Mouse (Mus musculus): ENCODE results near the gene Sart3.
"Not testable (repeated sequence)": the region's sequence is repeated elsewhere in the genome, so short reads cannot be mapped to it uniquely, and the experiment has no call there.

Gene Sart3

DNA sequence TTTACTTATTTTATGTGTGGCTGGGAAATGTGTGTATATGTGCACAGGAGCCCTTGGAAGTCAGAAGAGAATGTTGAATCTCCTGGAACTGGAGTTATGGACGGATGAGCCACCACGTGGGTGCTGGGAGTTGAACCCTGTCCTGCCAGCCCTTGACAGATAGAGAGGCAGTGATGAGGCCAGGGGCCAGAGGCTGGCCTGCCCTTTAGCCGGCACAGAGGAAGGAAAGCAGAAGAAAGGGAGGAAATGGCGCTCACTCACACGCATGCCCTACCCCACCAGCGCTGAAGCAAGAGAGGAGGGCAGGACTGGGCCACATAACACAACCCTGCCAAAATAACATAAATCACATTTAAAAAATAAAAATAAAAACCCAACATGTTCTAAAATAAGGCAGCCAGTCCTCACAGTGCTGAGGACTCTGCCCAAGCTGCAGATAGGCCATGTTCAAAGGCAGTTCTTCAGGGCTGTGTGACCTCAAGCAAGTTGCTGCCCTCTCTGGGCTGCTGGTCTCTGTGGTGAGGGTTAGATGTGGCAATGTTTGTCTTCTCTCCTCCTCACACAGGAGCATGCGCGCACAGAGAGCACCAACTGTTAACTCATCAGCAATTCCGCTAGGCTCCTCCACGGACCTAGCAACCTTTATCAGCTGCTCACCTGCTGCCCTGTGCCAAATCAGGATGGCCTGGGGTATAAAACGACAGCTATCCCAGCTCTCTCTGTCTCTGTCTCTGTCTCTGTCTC is 18.3 kb upstream of the Sart3 start:
- no peak for DNase-seq (ENCODE audit: low spot score)

DNA sequence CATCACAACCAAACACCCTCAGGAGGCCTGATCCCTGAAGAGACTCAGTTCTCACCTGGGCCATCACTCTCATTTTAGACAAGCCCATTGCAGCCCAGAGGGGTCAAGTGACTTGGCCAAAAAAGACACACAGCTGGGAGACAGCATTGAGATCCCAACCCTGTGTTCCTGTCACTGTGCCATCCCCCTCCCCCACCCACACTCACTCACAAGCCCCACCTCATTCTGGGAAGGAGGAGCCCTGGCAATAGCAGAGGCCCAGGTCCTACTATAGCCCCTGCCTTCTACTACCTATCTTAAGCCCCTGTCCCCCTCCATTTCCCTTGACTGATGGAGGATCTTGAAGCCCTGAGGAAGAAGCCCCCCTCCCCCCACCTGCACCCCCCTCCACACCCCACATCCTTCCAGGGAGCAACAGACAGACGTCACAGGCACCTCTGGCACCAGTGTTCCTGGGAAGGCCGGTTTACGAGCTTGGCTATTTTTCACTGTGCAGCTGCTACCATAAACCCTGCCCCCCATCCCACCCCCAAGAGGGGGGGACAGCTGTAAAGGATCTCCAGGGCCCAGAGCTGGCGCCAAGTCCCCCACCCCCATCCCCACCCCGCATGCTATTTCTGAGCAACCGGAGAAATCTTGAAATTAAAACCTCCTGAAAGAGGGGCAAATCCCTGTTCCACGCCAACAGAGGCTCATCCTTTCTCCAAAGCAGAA is 16.9 kb upstream of the Sart3 start:
- DNase-seq (ENCODE audit: low spot score) = no peak

GRCm38 (mm10) chr5:113788645-113789044 is 16.3 kb upstream of the Sart3 start:
- no peak for DNase-seq (ENCODE audit: low spot score)

- peak; percentile 45 for DNase-seq (ENCODE audit: low spot score)
These were observed 14.7 kb upstream of the Sart3 start for GRCm38 (mm10) chr5:113786985-113787384.

- not testable (repeated sequence) for DNase-seq (ENCODE audit: low spot score)
These were observed 11.8 kb upstream of the Sart3 start for GRCm38 (mm10) chr5:113784104-113784503.

DNA sequence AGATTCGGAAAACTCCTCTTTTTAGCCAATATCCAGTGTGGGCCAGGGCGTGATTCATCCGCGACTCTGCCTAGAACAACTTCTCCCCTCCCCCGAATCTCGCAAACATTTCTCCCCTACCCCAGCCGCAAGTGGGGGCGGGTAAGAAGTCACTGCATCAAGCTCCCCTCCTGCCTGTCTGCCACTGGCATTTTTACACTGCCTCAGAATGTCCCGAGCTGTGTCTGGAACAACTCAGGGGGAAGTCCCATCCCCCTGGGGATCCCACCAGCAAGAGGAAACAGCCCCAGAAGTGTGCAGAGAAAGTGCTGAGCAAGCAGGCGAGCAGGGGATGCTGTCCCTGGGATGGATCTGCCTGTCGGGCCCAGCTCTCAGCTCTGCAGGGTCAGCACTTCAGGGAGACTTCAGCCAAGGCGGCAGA is 11.3 kb upstream of the Sart3 start:
- peak; percentile 63 for DNase-seq (ENCODE audit: low spot score)

- DNase-seq (ENCODE audit: low spot score) = no peak
These were observed 10.3 kb upstream of the Sart3 start for GRCm38 (mm10) chr5:113782624-113783023.

GRCm38 (mm10) chr5:113781875-113782274 is 9.6 kb upstream of the Sart3 start:
- no peak for DNase-seq (ENCODE audit: low spot score)

DNA sequence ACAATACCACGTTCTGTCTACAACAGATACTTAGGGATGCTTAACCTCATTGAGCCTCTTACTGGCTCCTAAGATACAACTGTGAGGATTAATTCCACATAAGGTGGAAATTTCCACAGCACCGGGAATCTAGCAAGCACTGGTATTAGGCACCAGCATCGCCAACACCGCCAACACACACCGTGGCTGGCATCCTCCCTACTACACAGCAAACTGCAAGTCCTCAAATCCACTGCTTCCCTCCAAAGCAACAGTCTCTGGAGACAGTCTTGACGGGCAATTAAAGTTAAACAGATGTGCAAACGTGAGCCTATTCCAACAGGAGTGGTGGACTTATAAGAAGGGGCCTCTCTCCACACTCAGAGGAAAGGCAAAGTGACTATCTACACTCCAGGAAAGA is 8.9 kb upstream of the Sart3 start:
- no peak for DNase-seq (ENCODE audit: low spot score)

DNA sequence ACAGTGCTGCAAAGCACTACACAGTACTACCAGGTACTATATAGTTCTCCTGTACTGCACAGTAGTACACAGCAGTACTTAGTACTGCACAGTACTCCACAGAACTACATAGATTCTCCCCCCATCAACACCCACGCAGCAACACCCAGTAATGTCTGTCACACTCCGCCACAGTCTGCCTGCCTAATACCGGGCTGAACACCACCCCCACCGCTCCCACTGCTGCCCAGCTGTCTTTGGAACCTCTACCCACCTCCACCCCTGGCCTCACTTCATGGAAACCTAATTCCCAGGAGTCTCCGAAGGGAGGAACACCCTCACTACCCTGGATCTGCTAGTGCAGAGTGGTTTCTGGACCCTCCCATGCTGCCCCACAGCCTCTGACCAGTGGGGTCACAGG is 8.5 kb upstream of the Sart3 start:
- no peak for DNase-seq (ENCODE audit: low spot score)

DNA sequence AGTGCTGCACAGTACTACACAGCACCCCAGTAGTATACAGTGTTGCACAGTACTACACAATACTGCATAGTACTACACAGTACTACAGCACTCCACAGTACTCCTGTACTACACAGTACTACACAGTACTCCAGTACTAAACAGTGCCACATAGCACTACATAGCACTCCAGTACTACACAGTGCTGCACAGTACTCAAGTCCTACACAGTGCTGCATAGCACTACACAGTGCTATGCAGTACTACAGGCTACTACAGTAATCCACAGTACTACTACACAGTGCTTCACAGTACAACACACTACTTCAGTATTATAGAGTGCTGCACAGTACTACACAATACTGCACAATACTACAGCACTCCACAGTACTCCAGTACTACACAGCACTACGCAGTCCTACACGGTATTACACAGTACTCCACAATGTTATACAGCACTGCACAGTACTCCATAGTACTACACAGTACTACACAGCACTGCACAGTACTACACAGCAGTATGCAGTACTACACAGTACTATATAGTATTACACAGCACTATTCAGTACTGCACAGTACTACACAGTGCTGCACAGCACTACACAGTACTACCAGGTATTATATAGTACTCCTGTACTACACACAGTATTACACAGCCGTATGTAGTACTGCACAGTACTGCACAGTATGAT is 7.9 kb upstream of the Sart3 start:
- DNase-seq (ENCODE audit: low spot score) = no peak

- DNase-seq (ENCODE audit: low spot score) = no peak
These were observed 7.3 kb upstream of the Sart3 start for GRCm38 (mm10) chr5:113779569-113779968.

DNA sequence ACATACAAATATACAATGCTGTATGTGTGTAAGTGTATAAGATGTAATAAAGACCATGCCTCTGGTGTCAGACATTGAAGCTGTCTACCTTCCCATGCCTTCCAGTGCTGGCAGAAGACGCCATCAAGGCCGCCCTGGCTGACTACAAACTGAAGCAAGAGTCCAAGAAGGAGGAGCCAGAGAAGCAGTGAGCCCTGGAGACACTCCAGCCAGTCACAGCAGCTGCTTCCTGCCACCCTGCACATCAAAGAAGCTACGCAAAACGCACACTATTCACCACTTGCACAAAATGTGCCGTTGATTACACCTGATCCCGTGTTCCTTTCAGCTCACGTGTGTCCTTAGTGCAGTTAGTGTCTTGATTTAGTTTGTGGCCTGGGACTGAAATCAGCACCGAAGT is 5.4 kb upstream of the Sart3 start:
- DNase-seq (ENCODE audit: low spot score) = not testable (repeated sequence)

- DNase-seq (ENCODE audit: low spot score) = peak; percentile 52
These were observed 4.6 kb upstream of the Sart3 start for GRCm38 (mm10) chr5:113776896-113777226.

DNA sequence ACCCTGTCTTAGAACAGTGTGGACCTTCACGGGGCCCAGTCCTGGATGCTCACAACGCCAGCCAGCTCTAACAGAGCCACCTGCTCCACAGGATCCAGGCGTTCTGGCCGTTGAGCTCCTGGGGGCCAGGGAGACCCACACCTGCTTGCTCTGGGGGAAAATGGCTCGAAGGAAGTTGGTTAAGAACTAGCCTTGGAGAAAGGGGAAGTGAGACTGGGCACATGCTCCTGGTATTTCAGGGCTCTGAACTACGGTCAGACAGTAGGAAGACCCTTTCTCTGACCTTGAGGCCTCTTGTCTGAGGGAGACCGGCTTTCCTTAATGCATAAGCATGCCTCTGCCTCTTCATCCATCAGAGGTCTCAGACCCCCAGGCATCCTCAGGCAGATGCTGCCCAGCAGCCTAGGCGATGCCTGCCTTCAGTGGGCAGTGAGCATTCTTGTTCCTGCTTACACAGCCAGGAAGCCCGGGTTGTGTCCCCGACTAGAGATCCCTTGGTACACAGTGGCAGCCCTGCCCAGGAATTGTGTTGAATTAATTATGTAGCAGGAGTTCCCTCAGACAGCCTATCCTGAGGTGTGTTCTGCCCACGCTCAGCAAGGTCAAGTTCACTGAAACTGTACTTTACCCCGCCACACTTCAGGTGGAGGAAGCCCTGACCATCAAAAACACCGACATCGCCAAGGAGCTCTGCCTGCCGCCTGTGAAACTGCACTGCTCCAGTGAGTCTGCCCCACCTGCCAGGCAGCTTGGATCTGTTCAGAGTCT is 4.0 kb upstream of the Sart3 start:
- peak; percentile 33 for DNase-seq (ENCODE audit: low spot score)

- DNase-seq (ENCODE audit: low spot score) = no peak
These were observed 3.3 kb upstream of the Sart3 start for GRCm38 (mm10) chr5:113775585-113775984.

GRCm38 (mm10) chr5:113773664-113774063 is 1.4 kb upstream of the Sart3 start:
- peak; percentile 91 for DNase-seq (ENCODE audit: low spot score)

- DNase-seq (ENCODE audit: low spot score) = no peak
These were observed 702 bp upstream of the Sart3 start for GRCm38 (mm10) chr5:113772905-113773519.

DNA sequence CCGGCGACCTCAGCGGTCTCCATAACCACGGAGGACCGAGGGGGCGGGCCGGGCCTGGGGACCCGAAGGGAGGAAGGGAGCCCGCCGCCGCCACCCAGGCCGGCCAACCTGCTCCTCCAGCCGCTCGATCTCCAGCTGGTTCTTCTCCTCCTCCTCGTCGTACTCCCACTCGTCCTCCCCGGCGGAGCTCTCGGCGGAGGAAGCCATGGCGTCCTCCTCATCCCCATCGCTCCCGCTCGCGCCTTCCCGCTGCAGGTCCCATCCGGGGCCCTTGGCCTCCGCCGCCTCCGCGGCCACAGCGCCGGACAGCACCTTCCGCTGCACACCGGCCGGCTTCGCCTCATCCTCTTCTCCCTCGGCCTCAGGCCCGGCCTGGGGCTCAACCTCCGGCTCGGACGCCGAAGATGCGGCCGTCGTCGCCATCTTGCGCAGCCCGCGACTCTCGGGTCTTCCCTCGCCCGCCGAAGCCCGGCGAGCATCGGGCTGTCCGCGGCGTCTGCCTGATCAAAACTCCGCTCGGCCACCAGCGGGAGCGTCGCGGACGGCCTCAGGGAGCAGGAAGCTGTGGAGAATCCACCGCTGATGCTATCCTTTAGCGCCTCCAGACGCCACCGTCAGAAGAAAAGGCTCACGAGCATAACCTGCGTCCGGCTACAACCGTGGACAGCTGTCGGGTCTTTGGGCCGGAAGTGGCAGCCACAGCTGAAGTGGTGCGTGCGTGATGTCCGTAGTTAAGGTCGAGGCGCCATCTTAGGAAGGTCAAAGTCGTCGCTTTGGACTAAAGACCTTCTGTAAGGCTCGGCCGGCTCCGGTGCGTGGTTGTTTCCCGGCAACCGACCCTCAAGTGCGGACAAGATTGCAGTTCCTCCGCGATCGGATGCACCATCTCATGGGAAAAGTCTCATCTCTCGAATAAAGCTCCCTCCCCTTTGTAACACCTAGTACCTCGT is 822 bp downstream of the Sart3 start:
- DNase-seq (ENCODE audit: low spot score) = peak; percentile 90

- no peak for DNase-seq (ENCODE audit: low spot score)
These were observed 3.5 kb downstream of the Sart3 start for GRCm38 (mm10) chr5:113768806-113769205.

All from layer of hippocampus, adult 11-12 months (tissue).